Mouse (Mus musculus) kidney, postnatal 14 days (tissue): ENCODE data around the gene Upk2.

ENCODE experiments used
- DNase-seq: peaks from one replicate; pipeline ENCODE4 v3.0.0; 2022; ENCODE audit warnings: mixed read lengths

Upk2 gene

GRCm38 (mm10) chr9:44406906-44407751, 47.6 kb downstream of the Upk2 start, which contains the start of the genes Rps25 and Trappc4:
Gene Rps25, plus strand, starts transcription at chr9:44407139.
Gene Trappc4, minus strand, starts transcription at chr9:44407600.
- peak; percentile 95 for DNase-seq

- DNase-seq: no peak
These were observed 49.8 kb downstream of the Upk2 start for GRCm38 (mm10) chr9:44405011-44405410.
